Mouse (Mus musculus) limb, embryonic 14.5 days (tissue): ENCODE measurements around the gene Rragd. TPM values are rescaled to one million over a fixed set of nuclear protein-coding genes. Genes with fewer than 3 reads are reported as not detected.
"Not testable (repeated sequence)": the region's sequence is repeated elsewhere in the genome, so short reads cannot be mapped to it uniquely, and the experiment has no call there.

ENCODE experiments used
- ATAC-seq: fragments of 200-750 bp; cut with Nextera tagmentation; 2 replicates; pipeline ENCODE4 v1.8.0; 2017; ENCODE audit warnings: low read depth, moderate number of reproducible peaks, moderate TSS enrichment; ENCODE audit not compliant: low FRiP score
- DNase-seq: peaks from one replicate; pipeline ENCODE4 v3.0.0-alpha.2; 2015; ENCODE audit warnings: low spot score
- H3K27ac ChIP-seq: fragments of 300-500 bp; sonication (generic); replicated peaks from 2 replicates; pipeline ENCODE4 v1.5.1; 2014; ENCODE audit warnings: low read depth, mild to moderate bottlenecking, low read length, moderate library complexity, mixed read lengths
- H3K27me3 ChIP-seq: fragments of 300-500 bp; sonication (generic); 2 replicates; pipeline ENCODE4 v1.6.1; 2014; ENCODE audit warnings: low read length, mixed read lengths; ENCODE audit not compliant: control insufficient read depth, insufficient read depth
- H3K36me3 ChIP-seq: fragments of 300-500 bp; sonication (generic); 2 replicates; pipeline ENCODE4 v1.6.1; 2014; ENCODE audit warnings: mild to moderate bottlenecking, low read length, moderate library complexity, mixed read lengths; ENCODE audit not compliant: control insufficient read depth, insufficient read depth
- H3K4me1 ChIP-seq: fragments of 300-500 bp; sonication (generic); 2 replicates; pipeline ENCODE4 v1.6.1; 2014; ENCODE audit warnings: antibody characterized with exemption, low read length, mixed read lengths; ENCODE audit not compliant: control insufficient read depth, insufficient read depth
- H3K4me2 ChIP-seq: fragments of 300-500 bp; sonication (generic); replicated peaks from 2 replicates; pipeline ENCODE4 v1.6.1; 2014; ENCODE audit warnings: low read depth, mild to moderate bottlenecking, low read length, moderate library complexity; ENCODE audit not compliant: severe bottlenecking
- H3K4me3 ChIP-seq: fragments of 300-500 bp; sonication (generic); replicated peaks from 2 replicates; pipeline ENCODE4 v1.5.1; 2014; ENCODE audit warnings: low read length
- H3K9ac ChIP-seq: fragments of 300-500 bp; sonication (generic); 2 replicates; pipeline ENCODE4 v1.6.1; 2014; ENCODE audit warnings: mild to moderate bottlenecking, low read depth, low read length, moderate library complexity; ENCODE audit not compliant: severe bottlenecking
- H3K9me3 ChIP-seq: fragments of 300-500 bp; sonication (generic); 2 replicates; pipeline ENCODE4 v1.6.1; 2016; ENCODE audit warnings: low read length; ENCODE audit not compliant: control insufficient read depth
- POLR2A ChIP-seq: fragments of 200-500 bp; IDR thresholded peaks from 2 replicates; pipeline ENCODE4 v1.8.0; 2012; ENCODE audit warnings: inconsistent platforms, mild to moderate bottlenecking, moderate library complexity, borderline replicate concordance; ENCODE audit not compliant: insufficient read depth, insufficient read length; ENCODE audit errors: extremely low read depth
- WGBS: fragments of 180-500 bp; shearing (Covaris S2); extraction: QIAGEN DNeasy Blood & Tissue Kit; methylation state at CpG from one replicate; pipeline ENCODE4 v1.1.7; 2014; 5-methylcytosine and 5-hydroxymethylcytosine counted together
- polyA plus RNA-seq, 2 experiments: library from polyadenylated mRNA; depleted of rRNA in 1 of 2; stranded (reverse) in 1 of 2; unstranded in 1 of 2; fragments of >200 nt; fragmentation: Nextera tagmentation in 1 of 2; extraction: Ambion mirVana in 1 of 2; gene quantifications; 2 replicates each; pipeline versions ENCODE4 v1.2.1 to v1.2.3; 2012 to 2014

Rragd gene
- polyA plus RNA-seq, 2 experiments = 12.3 to 13.1 TPM

- no peaks in the 10 kb centered on the region for H3K4me1 ChIP-seq
- no peaks in the 10 kb centered on the region for H3K27me3 ChIP-seq
- no peaks in the 10 kb centered on the region for H3K36me3 ChIP-seq
- no peak for TF ChIP-seq POLR2A
- no peaks in the 10 kb centered on the region for H3K9me3 ChIP-seq
- no peak overlapping the region for H3K9ac ChIP-seq
- ATAC-seq (no peak), DNase-seq (no peak)
- WGBS = 92% methylated on average over 8 of the region's 8 CpGs
- no peak overlapping the region for H3K27ac ChIP-seq
- no peak overlapping the region for H3K4me2 ChIP-seq
- H3K4me3 ChIP-seq = no peak overlapping the region
These were observed 16.2 kb downstream of the Rragd start for GRCm38 (mm10) chr4:32998996-32999395.

- Histone ChIP-seq H3K4me3 (no peak overlapping the region), H3K36me3 (no peaks in the 10 kb centered on the region), H3K4me2 (no peak overlapping the region), H3K9ac (no peak overlapping the region), H3K9me3 (no peaks in the 10 kb centered on the region), H3K27me3 (no peaks in the 10 kb centered on the region), H3K27ac (no peak overlapping the region), H3K4me1 (no peaks in the 10 kb centered on the region)
- DNase-seq (no peak), ATAC-seq (no peak)
- TF ChIP-seq POLR2A = no peak
- 76% methylated on average over 3 of the region's 3 CpGs for WGBS
These were observed 19.2 kb downstream of the Rragd start for GRCm38 (mm10) chr4:33002081-33002480.

- H3K4me1 ChIP-seq, H3K4me3 ChIP-seq, H3K4me2 ChIP-seq, H3K9ac ChIP-seq, H3K27ac ChIP-seq, DNase-seq, ATAC-seq, H3K9me3 ChIP-seq, H3K36me3 ChIP-seq, H3K27me3 ChIP-seq: not testable (repeated sequence)
- WGBS = 81% methylated on average over 10 of the region's 10 CpGs
These were observed 23.0 kb downstream of the Rragd start for GRCm38 (mm10) chr4:33005595-33006470.

- WGBS = 87% methylated on average over 11 of the region's 11 CpGs
- no peak for TF ChIP-seq POLR2A
- no peaks in the 10 kb centered on the region for H3K4me1 ChIP-seq
- no peaks in the 10 kb centered on the region for H3K9me3 ChIP-seq
- H3K36me3 ChIP-seq = no peaks in the 10 kb centered on the region
- DNase-seq (no peak), ATAC-seq (no peak)
- no peak overlapping the region for H3K4me2 ChIP-seq
- H3K9ac ChIP-seq = no peak overlapping the region
- H3K27me3 ChIP-seq = no peaks in the 10 kb centered on the region
- no peak overlapping the region for H3K27ac ChIP-seq
- H3K4me3 ChIP-seq = no peak overlapping the region
These were observed 24.0 kb downstream of the Rragd start for GRCm38 (mm10) chr4:33006844-33007243.

GRCm38 (mm10) chr4:33007443-33008217 is 24.8 kb downstream of the Rragd start:
- no peak overlapping the region for H3K4me2 ChIP-seq
- no peak overlapping the region for H3K4me3 ChIP-seq
- no peak overlapping the region for H3K27ac ChIP-seq
- no peaks in the 10 kb centered on the region for H3K27me3 ChIP-seq
- no peaks in the 10 kb centered on the region for H3K36me3 ChIP-seq
- no peaks in the 10 kb centered on the region for H3K4me1 ChIP-seq
- ATAC-seq (no peak), DNase-seq (no peak)
- WGBS = 82% methylated on average over 9 of the region's 9 CpGs
- TF ChIP-seq POLR2A = no peak
- no peaks in the 10 kb centered on the region for H3K9me3 ChIP-seq
- H3K9ac ChIP-seq = no peak overlapping the region
